Mouse (Mus musculus): ENCODE data around the gene Cgrrf1.

GRCm38 (mm10) chr14:46807927-46808326 lies 24.0 kb upstream of the Cgrrf1 start:
- TF ChIP-seq GATA1 (IDR thresholded peaks at IDR 0.05; ENCODE audit: borderline replicate concordance, low read length) = no peak
- TF ChIP-seq FLI1 (IDR thresholded peaks at IDR 0.05; ENCODE audit: low read length) = no peak

Measured in megakaryocyte, embryonic 14.5 days (primary cell).